Mouse (Mus musculus): ENCODE measurements around the gene Cacna1a.

DNA sequence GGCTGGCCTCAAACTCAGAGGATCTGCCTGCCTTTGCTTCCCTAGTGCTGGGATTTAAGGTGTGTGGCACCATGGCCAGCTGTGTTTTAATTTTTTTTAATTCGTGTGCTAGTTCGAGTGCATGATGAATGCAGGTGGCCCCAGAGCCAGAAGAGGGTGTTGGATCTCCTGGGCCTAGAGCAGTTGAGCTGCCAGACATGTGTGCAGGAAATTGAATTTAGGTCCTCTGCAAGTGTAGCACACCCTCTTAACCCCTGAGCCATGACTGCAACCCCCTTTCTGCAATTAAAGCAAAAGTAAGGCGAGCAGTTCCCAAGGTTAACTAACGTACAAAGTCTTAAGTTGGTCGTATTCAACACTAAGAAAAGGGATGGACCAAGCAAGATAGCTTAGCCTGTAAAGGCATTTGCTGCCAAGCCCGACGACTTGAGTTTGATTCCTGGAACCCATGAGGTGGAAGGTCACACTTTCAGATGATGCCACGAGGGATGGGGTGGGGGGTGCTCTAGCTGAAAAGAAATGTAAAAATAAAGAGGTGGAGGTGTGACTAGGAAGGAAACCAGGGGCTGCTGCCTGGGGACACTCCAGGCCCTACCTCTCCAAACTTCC, 249.8 kb downstream of the Cacna1a start:
- TF ChIP-seq CTCF (IDR thresholded peaks at IDR 0.05; ENCODE audit: borderline replicate concordance, control insufficient read depth, extremely low read depth, insufficient read depth, low read length, poor library complexity) (no peak), POLR2A (IDR thresholded peaks at IDR 0.05; ENCODE audit: control insufficient read depth, extremely low read depth, insufficient read depth, low read length, poor library complexity) (no peak)
